Mouse (Mus musculus) forebrain, embryonic 15.5 days (tissue): ENCODE measurements around the gene Nos3. TPM values are rescaled to one million over a fixed set of nuclear protein-coding genes. Genes with fewer than 3 reads are reported as not detected.

Experiments
- ATAC-seq: fragments of 200-750 bp; cut with Nextera tagmentation; replicated peaks from 2 replicates; pipeline ENCODE4 v1.8.0; 2017; ENCODE audit warnings: mild to moderate bottlenecking, moderate TSS enrichment, moderate library complexity
- H3K27ac ChIP-seq: fragments of 300-500 bp; sonication (generic); replicated peaks from 2 replicates; pipeline ENCODE4 v1.5.1; 2015; ENCODE audit warnings: mild to moderate bottlenecking, inconsistent platforms
- H3K27me3 ChIP-seq: fragments of 300-500 bp; sonication (generic); 2 replicates; pipeline ENCODE4 v1.6.1; 2015; ENCODE audit warnings: inconsistent platforms
- H3K36me3 ChIP-seq: fragments of 300-500 bp; sonication (generic); 2 replicates; pipeline ENCODE4 v1.6.1; 2015; ENCODE audit warnings: mild to moderate bottlenecking, inconsistent platforms
- H3K4me1 ChIP-seq: fragments of 300-500 bp; sonication (generic); 2 replicates; pipeline ENCODE4 v1.6.1; 2015; ENCODE audit warnings: inconsistent platforms
- H3K4me2 ChIP-seq: fragments of 300-500 bp; sonication (generic); replicated peaks from 2 replicates; pipeline ENCODE4 v1.6.1; 2015; ENCODE audit warnings: mild to moderate bottlenecking, inconsistent platforms
- H3K4me3 ChIP-seq: fragments of 300-500 bp; sonication (generic); 2 replicates; pipeline ENCODE4 v1.5.1; 2015; ENCODE audit warnings: mild to moderate bottlenecking, inconsistent platforms
- H3K9ac ChIP-seq: fragments of 300-500 bp; sonication (generic); replicated peaks from 2 replicates; pipeline ENCODE4 v1.6.1; 2015; ENCODE audit warnings: mild to moderate bottlenecking, inconsistent platforms
- H3K9me3 ChIP-seq: fragments of 300-500 bp; sonication (generic); 2 replicates; pipeline ENCODE4 v1.6.1; 2016; ENCODE audit warnings: inconsistent platforms
- WGBS: fragments of 180-500 bp; shearing (Covaris S2); methylation state at CpG from one replicate; pipeline ENCODE4 v1.1.7; 2015; ENCODE audit warnings: mixed read lengths; 5-methylcytosine and 5-hydroxymethylcytosine counted together
- polyA plus RNA-seq: library from polyadenylated mRNA; unstranded; fragments of >200 nt; fragmentation: Nextera tagmentation; extraction: Ambion mirVana; gene quantifications from 2 replicates; pipeline ENCODE4 v1.2.1, GENCODE M21; 2015

The Nos3 gene
- polyA plus RNA-seq, 1 experiment from 2014 or later = 7.4 TPM

GRCm38 (mm10) chr5:24426037-24426432, 61.4 kb downstream of the Nos3 start:
- H3K27me3 ChIP-seq = no peaks in the 10 kb centered on the region
- ATAC-seq = no peak
- WGBS = 1% methylated on average over 10 of the region's 10 CpGs
- no peaks in the 10 kb centered on the region for H3K9me3 ChIP-seq
- H3K4me2 ChIP-seq = peak overlapping the region; percentile 89
- H3K9ac ChIP-seq = peak overlapping the region; percentile 63; the same call in 1 of the 2 replicates
- peak overlapping the region; percentile 65 for H3K4me3 ChIP-seq
- H3K36me3 ChIP-seq = peaks cover 2% of the 10 kb centered on the region; the same call in 1 of the 2 replicates
- no peak overlapping the region for H3K27ac ChIP-seq
- H3K4me1 ChIP-seq = peaks cover 48% of the 10 kb centered on the region

- Histone ChIP-seq H3K27me3 (no peaks in the 10 kb centered on the region), H3K27ac (no peak overlapping the region), H3K9ac (no peak overlapping the region), H3K4me1 (peaks cover 48% of the 10 kb centered on the region), H3K36me3 (peaks cover 8% of the 10 kb centered on the region; the same call in 1 of the 2 replicates), H3K4me3 (peak overlapping the region; percentile 65; the same call in 1 of the 2 replicates), H3K4me2 (peak overlapping the region; percentile 89; the same call in 1 of the 2 replicates), H3K9me3 (no peaks in the 10 kb centered on the region)
- WGBS = 14% methylated on average over 9 of the region's 9 CpGs
- no peak for ATAC-seq
These were observed 62.1 kb downstream of the Nos3 start for GRCm38 (mm10) chr5:24426556-24427284.

- Histone ChIP-seq H3K9me3 (no peaks in the 10 kb centered on the region), H3K36me3 (peaks cover 10% of the 10 kb centered on the region; the same call in 1 of the 2 replicates), H3K27me3 (no peaks in the 10 kb centered on the region), H3K4me2 (no peak overlapping the region), H3K4me3 (no peak overlapping the region), H3K27ac (no peak overlapping the region), H3K9ac (no peak overlapping the region), H3K4me1 (peaks cover 43% of the 10 kb centered on the region)
- WGBS = 10% methylated on average over 12 of the region's 12 CpGs
- no peak for ATAC-seq
These were observed 62.6 kb downstream of the Nos3 start for GRCm38 (mm10) chr5:24427285-24427633.

- Histone ChIP-seq H3K9ac (no peak overlapping the region), H3K4me2 (no peak overlapping the region), H3K27me3 (no peaks in the 10 kb centered on the region), H3K4me3 (no peak overlapping the region), H3K4me1 (peaks cover 36% of the 10 kb centered on the region), H3K27ac (no peak overlapping the region), H3K36me3 (peaks cover 13% of the 10 kb centered on the region; the same call in 1 of the 2 replicates), H3K9me3 (no peaks in the 10 kb centered on the region)
- ATAC-seq = no peak
- WGBS = 9% methylated on average over 15 of the region's 15 CpGs
These were observed 63.4 kb downstream of the Nos3 start for GRCm38 (mm10) chr5:24427981-24428402.

GRCm38 (mm10) chr5:24428596-24428995, 64.0 kb downstream of the Nos3 start:
- WGBS = 21% methylated on average over 9 of the region's 9 CpGs
- H3K9ac ChIP-seq = no peak overlapping the region
- no peak overlapping the region for H3K27ac ChIP-seq
- no peaks in the 10 kb centered on the region for H3K27me3 ChIP-seq
- no peak overlapping the region for H3K4me2 ChIP-seq
- no peaks in the 10 kb centered on the region for H3K9me3 ChIP-seq
- ATAC-seq = no peak
- no peak overlapping the region for H3K4me3 ChIP-seq
- H3K36me3 ChIP-seq = peaks cover 17% of the 10 kb centered on the region; the same call in 1 of the 2 replicates
- peaks cover 35% of the 10 kb centered on the region for H3K4me1 ChIP-seq

- Histone ChIP-seq H3K9me3 (no peaks in the 10 kb centered on the region), H3K27ac (no peak overlapping the region), H3K4me2 (no peak overlapping the region), H3K36me3 (peaks cover 24% of the 10 kb centered on the region), H3K27me3 (no peaks in the 10 kb centered on the region), H3K4me3 (no peak overlapping the region), H3K9ac (no peak overlapping the region), H3K4me1 (no peaks in the 10 kb centered on the region)
- ATAC-seq = no peak
- 92% methylated on average over 8 of the region's 8 CpGs for WGBS
These were observed 69.4 kb downstream of the Nos3 start for GRCm38 (mm10) chr5:24433993-24434392.

Other genes starting within 250 kb of the Nos3 start
- gene Nupl2, start 199.8 kb upstream of the Nos3 start, polyA plus RNA-seq = 15.4 and 16.0 TPM in 2 replicates
- 5.2 and 6.4 TPM in 2 replicates for gene Kcnh2, start 13.2 kb upstream of the Nos3 start, polyA plus RNA-seq
- gene Atg9b, start 27.3 kb downstream of the Nos3 start, polyA plus RNA-seq = 0.64 and 0.93 TPM in 2 replicates
- 47.9 and 48.7 TPM in 2 replicates for gene Abcb8, start 28.9 kb downstream of the Nos3 start, polyA plus RNA-seq
- gene Asic3, start 48.6 kb downstream of the Nos3 start, polyA plus RNA-seq = 0.22 and 0.59 TPM in 2 replicates
- 106 and 114 TPM in 2 replicates for gene Cdk5, start 58.7 kb downstream of the Nos3 start, polyA plus RNA-seq
- gene Slc4a2, start 59.0 kb downstream of the Nos3 start, polyA plus RNA-seq = 18.5 and 23.7 TPM in 2 replicates
- gene Fastk, start 80.5 kb downstream of the Nos3 start, polyA plus RNA-seq = 90.6 and 91.4 TPM in 2 replicates
- gene Tmub1, start 83.0 kb downstream of the Nos3 start, polyA plus RNA-seq = 39.4 and 40.1 TPM in 2 replicates
- 76.9 and 108 TPM in 2 replicates for gene Agap3, start 87.4 kb downstream of the Nos3 start, polyA plus RNA-seq
- gene Gbx1, start 162.4 kb downstream of the Nos3 start, polyA plus RNA-seq = 1.2 and 2.3 TPM in 2 replicates
- 0.11 and 0.42 TPM in 2 replicates for gene Asb10, start 176.2 kb downstream of the Nos3 start, polyA plus RNA-seq
- 0.42 and 0.56 TPM in 2 replicates for gene 4931409K22Rik, start 192.0 kb downstream of the Nos3 start, polyA plus RNA-seq
- 101 and 106 TPM in 2 replicates for gene Abcf2, start 212.7 kb downstream of the Nos3 start, polyA plus RNA-seq
- gene Chpf2, start 221.9 kb downstream of the Nos3 start, polyA plus RNA-seq = 19.7 and 21.1 TPM in 2 replicates